Mouse (Mus musculus) embryonic fibroblast, embryonic 13.5 days (primary cell): ENCODE data around the gene Osbp. TPM values are rescaled to one million over a fixed set of nuclear protein-coding genes. Genes with fewer than 3 reads are reported as not detected.
"Not testable (repeated sequence)": the region's sequence is repeated elsewhere in the genome, so short reads cannot be mapped to it uniquely, and the experiment has no call there.

Experiments used
- H3K27ac ChIP-seq: 2 replicates; pipeline ENCODE4 v1.5.1; 2012; ENCODE audit warnings: low read length, control low read depth, inconsistent platforms; ENCODE audit not compliant: insufficient read depth
- H3K4me1 ChIP-seq: 2 replicates; pipeline ENCODE4 v1.6.1; 2011; ENCODE audit warnings: low read length; ENCODE audit not compliant: control insufficient read depth, insufficient read depth
- H3K4me3 ChIP-seq: 2 replicates; pipeline ENCODE4 v1.5.1; 2011; ENCODE audit warnings: mild to moderate bottlenecking, control low read depth, low read length; ENCODE audit not compliant: insufficient read depth
- CTCF ChIP-seq: IDR thresholded peaks from 2 replicates; pipeline ENCODE4 v1.5.1; 2011; ENCODE audit warnings: mild to moderate bottlenecking, control low read depth, low read length, moderate library complexity, borderline replicate concordance; ENCODE audit not compliant: insufficient read depth
- POLR2A ChIP-seq: IDR thresholded peaks from 2 replicates; pipeline ENCODE4 v1.6.1; 2011; ENCODE audit warnings: low read depth, mild to moderate bottlenecking, control low read depth, low read length, moderate library complexity
- polyA plus RNA-seq: library from polyadenylated mRNA; stranded (reverse); fragments of >200 nt; gene quantifications from 2 replicates; pipeline ENCODE4 v1.2.4, GENCODE M21; 2011; ENCODE audit warnings: low read depth; ENCODE audit not compliant: missing spikeins, insufficient read length

Osbp gene
- polyA plus RNA-seq, 1 experiment = 54.4 TPM

DNA sequence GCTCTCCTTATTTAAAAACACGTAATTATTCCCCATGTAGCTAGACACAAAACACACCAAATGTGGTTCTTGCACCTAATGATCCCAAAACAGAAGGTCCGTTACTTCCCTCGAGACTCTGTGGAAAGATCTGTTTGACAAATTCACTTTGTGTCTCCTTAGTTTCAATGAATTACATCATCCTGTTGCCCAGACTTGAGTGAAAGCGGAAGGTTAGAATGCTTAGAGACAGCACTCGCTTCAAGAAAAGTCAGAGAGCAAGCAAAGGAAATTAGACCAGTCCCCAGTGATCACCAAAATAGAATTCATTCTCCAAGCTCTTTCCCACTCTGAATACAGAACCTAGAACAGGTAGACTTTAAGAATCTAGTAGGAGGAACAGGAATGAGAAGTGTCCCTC is 8.3 kb upstream of the Osbp start:
- no peak for TF ChIP-seq POLR2A
- no peak for TF ChIP-seq CTCF
- peak overlapping the region; percentile 26; the same call in 1 of the 2 replicates for H3K27ac ChIP-seq
- H3K4me3 ChIP-seq = no peak overlapping the region
- H3K4me1 ChIP-seq = no peaks in the 10 kb centered on the region

DNA sequence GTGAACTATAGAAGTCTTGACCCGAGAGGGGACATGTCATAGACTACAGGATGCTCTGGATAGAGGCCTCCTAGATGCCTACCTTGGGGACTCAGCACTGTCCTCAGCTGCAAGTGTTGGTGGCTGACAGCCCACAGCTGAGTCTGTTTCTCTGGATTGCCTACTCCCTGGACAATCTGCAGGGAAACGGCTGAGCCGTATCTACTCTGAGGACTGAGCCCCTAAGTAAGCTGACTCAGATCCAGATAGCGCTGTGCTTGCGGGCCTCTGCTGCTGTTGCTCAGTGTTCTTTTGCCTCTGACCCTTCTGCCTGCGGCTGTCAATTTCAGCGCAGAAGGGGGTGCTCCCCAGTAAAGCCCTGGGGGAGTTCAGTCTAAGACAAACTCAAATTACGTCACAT is 7.9 kb upstream of the Osbp start:
- Histone ChIP-seq H3K27ac (0 out of 2 replicates have a peak overlapping the region, but pooled peaks have one; percentile 26), H3K4me1 (no peaks in the 10 kb centered on the region), H3K4me3 (no peak overlapping the region)
- TF ChIP-seq CTCF (no peak), POLR2A (no peak)

DNA sequence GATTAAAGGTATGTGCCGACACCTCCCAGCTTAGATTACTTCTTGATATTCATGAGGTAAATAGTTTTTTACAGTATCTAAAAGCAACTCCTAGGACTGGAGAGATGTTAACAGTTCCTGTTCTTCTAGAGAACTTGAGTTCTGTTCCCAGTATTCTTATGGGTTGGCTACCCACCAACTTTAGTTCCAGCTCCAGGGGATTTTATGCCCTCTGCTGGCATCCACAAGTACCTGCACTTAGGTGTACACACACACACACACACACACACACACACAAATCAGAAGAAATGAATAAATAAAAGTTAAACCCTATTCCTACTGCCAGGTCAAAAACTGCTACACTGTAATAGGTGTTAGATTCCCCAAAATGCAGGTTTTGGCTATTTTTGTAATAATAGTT is 1.5 kb upstream of the Osbp start:
- H3K27ac ChIP-seq = no peak overlapping the region
- TF ChIP-seq CTCF (no peak), POLR2A (no peak)

DNA sequence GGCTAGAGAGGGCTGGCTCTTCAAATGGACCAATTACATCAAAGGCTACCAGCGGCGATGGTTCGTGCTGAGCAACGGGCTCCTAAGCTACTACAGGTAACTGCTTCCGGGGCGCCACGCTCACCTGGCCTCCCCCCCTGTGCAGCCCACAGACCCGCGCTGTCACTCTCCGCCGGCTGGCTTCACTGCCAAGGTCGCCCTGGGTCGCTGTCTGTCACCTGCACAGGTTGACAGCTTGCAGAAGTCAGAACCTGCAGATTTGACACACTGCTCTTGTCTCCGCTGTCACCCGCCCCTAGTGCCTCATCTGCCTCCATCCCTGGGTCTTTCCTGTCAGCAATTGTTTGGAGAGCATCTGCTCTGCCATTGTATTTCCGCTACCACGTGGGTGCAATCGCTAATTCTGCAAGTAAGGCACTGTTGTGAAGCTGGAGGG is 478 bp downstream of the Osbp start:
- Histone ChIP-seq H3K4me3 (peak overlapping the region; percentile 91), H3K27ac (no peak overlapping the region), H3K4me1 (peaks cover 11% of the 10 kb centered on the region)
- TF ChIP-seq CTCF (no peak), POLR2A (no peak)

More for the DNA sequence above, 1.5 kb upstream of the Osbp start:
- no peak overlapping the region for H3K4me3 ChIP-seq
- H3K4me1 ChIP-seq = peaks cover 7% of the 10 kb centered on the region

DNA sequence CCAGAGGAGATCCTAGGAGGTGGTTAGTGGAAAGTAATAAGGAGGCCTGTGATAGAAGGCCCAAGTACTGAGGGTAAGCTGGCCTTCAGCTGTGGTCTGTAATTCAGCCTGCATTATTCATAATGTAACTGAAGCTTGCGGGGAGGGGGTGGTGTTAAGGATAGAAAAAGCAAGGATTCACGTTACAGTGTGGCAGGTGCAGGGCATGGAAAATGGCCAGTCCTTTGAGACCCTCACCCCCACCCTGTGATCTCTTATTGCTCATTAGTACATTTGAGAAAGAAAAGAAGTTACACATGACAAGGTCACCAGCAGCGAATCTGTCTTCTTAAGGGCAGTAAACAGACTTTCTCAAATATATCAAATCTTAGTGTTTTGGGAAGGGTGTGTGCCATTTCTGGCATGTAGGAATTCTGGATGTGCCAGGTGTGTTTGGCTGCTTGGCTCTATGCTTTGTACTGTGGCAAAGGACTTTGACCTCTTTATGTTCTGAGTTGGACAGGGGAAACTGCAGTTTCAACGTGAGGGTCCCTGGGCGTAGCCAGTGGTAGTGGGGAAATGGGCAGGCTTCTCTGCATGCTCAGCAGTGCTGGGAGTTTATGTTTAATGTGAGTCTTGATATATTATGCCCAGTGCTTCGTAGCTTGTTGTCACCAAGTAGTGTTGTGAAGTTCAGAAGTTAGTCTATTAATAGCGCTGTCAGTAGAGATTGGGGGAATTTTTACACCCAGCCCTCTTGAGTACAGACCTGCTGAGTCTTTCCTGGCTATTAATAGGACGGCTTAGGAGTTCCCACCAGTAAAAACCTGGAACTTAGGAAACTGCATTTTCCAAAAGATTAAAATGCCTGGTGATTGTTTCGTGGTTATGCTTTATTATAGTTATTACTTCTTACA is 3.7 kb downstream of the Osbp start:
- Histone ChIP-seq H3K4me1 (peaks cover 11% of the 10 kb centered on the region), H3K4me3 (no peak overlapping the region), H3K27ac (peak overlapping the region; percentile 51)
- TF ChIP-seq CTCF = no peak
- TF ChIP-seq POLR2A = no peak

DNA sequence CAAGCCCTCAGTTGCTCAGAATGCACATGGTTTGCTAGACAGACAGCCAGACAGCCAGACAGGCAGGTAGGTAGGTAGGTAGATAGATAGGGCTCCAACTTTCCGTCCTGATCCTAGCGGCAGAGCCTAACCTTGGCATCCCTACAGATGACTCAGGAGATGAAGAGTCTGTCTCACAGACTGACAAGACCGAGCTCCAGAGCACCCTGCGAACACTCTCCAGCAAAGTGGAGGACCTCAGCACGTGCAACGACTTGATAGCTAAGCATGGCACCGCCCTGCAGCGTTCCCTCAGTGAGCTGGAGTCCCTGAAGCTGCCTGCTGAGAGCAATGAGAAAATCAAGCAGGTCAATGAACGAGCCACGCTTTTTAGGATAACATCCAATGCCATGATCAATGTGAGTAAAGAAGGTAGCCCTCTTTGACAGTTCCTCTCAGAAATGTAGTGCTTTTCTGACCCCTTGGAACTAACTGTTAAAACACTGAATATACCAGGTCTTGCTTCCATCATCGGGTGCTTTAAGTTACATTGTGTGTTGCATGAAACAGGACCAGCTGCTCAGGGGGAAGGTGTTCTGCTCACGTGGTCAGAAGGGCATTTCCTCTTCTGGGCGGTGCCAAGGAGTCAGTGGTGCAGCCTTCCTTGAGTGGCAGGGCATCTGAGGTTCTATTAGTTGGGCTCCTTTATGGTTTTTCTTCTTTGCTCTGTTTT is 7.9 kb downstream of the Osbp start:
- TF ChIP-seq POLR2A (no peak), CTCF (no peak)
- no peak overlapping the region for H3K27ac ChIP-seq
- no peak overlapping the region for H3K4me3 ChIP-seq
- H3K4me1 ChIP-seq = peaks cover 8% of the 10 kb centered on the region

DNA sequence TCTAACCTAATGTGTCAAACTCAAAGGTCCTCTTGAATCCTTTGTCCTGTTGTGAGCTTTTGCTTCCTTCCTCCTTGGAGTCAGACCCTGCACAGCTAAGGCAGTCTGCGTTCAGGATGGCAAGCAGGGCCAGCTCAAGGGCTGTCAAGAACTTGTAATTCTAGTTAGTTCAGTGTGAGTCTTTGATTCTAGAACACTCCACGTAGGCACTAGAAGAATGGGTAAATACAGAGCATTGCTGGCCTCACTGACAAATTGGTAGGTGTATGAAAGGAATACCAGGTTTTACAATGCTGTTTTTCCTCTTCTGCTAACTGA is 8.4 kb downstream of the Osbp start:
- peaks cover 5% of the 10 kb centered on the region for H3K4me1 ChIP-seq
- no peak overlapping the region for H3K4me3 ChIP-seq
- H3K27ac ChIP-seq = no peak overlapping the region
- TF ChIP-seq POLR2A = no peak
- TF ChIP-seq CTCF = no peak

DNA sequence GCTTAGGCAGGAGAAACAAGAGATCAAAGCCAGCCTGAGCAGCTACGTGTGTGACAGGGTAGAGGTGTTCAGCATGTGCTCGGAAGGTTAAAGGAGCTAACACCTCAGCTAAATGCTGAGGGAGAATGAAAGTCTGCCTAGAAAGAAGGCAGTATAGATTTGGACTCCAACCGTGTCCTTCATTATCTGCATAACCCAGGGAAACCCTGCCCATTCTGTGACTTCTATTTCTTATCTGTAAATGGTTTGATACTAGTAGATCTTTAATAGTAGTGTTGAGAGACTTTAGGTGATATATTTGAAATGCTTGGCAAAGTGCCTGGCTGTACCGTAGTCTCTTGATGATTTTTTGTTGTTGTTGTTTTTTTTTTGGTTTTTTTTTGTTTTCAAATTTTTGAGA is 9.9 kb downstream of the Osbp start:
- Histone ChIP-seq H3K4me1 (no peaks in the 10 kb centered on the region), H3K27ac (no peak overlapping the region), H3K4me3 (no peak overlapping the region)
- TF ChIP-seq POLR2A (no peak), CTCF (no peak)

DNA sequence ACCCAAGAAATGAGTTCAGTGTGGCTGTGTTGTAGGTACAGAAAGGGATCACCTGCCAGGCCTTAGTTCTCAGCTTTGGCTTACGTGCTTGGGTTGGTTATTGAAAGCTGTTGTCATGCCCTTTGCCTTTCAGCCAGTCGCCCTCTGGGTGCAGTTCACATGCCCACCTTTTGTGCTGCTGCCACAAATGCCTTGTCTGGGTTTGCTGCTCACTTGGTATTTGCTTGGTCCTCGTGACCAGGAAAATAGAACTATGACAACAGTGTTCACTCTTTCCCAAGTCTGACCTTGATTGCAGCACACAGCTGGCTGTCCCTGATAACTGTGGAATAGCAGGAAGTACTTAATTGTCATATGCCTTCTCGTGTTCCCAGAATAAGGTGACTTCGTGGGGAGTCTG is 11.6 kb downstream of the Osbp start:
- H3K4me1 ChIP-seq = no peaks in the 10 kb centered on the region
- no peak overlapping the region for H3K27ac ChIP-seq
- no peak overlapping the region for H3K4me3 ChIP-seq
- TF ChIP-seq CTCF = no peak
- TF ChIP-seq POLR2A = no peak

DNA sequence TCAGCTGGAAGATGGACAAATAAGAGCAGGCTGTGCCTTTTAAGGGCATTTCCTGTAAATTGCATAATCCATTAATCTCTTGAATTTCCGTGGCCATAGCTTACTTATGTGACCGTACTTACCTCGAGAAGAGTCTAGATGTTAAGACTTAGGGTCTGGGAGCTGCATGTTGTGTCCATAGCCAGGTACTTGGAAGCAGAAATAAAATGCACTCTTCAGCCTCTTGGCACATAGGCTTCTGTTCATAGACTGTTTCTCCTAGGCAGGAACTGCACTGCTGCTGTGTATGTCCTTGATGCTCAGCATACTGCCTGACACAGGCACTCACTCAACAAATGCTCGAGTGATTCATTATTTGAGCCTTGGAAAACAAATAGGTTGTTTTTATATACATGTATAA is 14.7 kb downstream of the Osbp start:
- Histone ChIP-seq H3K27ac (no peak overlapping the region), H3K4me1 (no peaks in the 10 kb centered on the region), H3K4me3 (no peak overlapping the region)
- TF ChIP-seq POLR2A (no peak), CTCF (no peak)

DNA sequence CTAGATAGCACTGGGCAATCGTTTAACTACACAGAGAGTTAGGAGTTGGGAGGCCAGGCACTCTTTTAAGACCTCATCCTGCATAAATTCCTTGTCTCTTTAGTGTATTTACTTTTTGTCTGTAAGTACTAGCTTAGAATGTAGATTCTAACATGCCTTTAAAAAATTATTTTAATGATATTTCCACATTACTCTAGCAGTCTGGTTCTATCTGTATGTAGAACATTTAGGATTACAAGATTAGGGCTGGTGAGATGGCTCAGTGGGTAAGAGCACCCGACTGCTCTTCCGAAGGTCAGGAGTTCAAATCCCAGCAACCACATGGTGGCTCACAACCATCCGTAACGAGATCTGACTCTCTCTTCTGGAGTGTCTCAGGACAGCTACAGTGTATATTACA is 18.9 kb downstream of the Osbp start:
- not testable (repeated sequence) for H3K4me1 ChIP-seq, H3K27ac ChIP-seq, H3K4me3 ChIP-seq
